Mouse (Mus musculus) urinary bladder, postnatal 4 days (tissue): Measurements from ENCODE around the gene Hoxb5.
A peak's percentile ranks its signal among the peaks of the same experiment; 100 is the strongest.

Experiments
- DNase-seq, 2 experiments: peaks; one replicate each; pipeline ENCODE4 v3.0.0; 2021 to 2022; ENCODE audit warnings: low spot score in 2 of 2

The Hoxb5 gene

DNA sequence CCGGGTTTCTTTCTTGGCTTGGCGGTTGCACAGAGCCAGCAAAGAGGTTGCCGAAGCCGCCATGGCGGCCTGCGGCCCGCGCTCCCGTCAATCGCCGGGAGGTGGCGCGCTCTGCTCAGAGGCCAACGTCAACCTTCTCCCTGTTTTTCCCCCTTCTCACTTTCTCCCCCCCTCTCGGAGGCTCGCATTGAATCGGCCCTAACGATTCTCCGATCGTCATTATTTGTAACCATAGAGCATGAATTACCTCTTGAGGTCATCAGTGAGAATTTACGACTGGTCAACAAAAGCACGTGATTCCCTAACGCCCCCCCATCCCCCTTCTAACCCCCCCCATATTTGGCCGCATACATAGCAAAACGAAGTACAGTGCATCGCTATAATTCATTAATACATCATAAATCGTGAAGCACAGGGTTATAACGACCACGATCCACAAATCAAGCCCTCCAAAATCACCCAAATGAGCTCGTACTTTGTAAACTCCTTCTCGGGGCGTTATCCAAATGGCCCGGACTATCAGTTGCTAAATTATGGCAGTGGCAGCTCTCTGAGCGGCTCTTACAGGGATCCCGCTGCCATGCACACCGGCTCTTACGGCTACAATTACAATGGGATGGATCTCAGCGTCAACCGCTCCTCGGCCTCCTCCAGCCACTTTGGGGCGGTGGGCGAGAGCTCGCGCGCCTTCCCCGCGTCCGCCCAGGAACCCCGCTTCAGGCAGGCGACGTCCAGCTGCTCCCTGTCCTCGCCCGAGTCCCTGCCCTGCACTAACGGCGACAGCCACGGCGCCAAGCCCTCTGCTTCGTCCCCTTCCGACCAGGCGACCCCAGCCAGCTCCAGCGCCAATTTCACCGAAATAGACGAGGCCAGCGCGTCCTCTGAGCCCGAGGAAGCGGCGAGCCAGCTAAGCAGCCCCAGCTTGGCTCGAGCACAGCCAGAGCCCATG is at the start of gene Hoxb5:
Hoxb5 (plus strand) TSS at position 186 of the 949 bp plus-strand sequence.
- peak in 1 of 2 experiments; percentile 80 for DNase-seq

GRCm38 (mm10) chr11:96254221-96254620 is 48.9 kb upstream of the Hoxb5 start:
- no peak for DNase-seq

- no peak for DNase-seq
Observed at GRCm38 (mm10) chr11:96255111-96255995, 47.8 kb upstream of the Hoxb5 start.

GRCm38 (mm10) chr11:96255996-96256445 is 47.1 kb upstream of the Hoxb5 start:
- no peak for DNase-seq

DNA sequence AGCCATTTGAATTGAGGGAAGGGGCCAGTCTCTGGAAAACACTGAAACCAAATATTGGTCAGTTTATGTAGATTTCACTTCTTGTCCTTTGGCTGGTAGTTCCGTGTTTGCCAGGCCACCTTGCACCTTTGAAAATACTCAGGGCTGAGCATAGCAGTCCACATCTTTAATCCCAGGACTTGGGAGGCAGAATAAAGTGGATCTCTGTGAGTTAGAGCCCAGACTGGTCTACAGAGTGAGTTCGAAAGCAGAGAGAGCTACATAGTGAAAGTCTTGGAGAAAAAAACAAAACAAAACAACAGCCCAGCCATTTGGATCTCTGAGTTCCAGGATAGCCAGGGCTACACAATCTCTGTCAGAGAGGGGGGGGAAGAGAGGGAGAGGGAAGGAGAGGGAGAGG is 46.0 kb upstream of the Hoxb5 start:
- no peak for DNase-seq

- DNase-seq, result no peak
Observed at GRCm38 (mm10) chr11:96259038-96259437, 44.1 kb upstream of the Hoxb5 start.

- no peak for DNase-seq
Observed at GRCm38 (mm10) chr11:96259511-96259910, 43.6 kb upstream of the Hoxb5 start.

DNA sequence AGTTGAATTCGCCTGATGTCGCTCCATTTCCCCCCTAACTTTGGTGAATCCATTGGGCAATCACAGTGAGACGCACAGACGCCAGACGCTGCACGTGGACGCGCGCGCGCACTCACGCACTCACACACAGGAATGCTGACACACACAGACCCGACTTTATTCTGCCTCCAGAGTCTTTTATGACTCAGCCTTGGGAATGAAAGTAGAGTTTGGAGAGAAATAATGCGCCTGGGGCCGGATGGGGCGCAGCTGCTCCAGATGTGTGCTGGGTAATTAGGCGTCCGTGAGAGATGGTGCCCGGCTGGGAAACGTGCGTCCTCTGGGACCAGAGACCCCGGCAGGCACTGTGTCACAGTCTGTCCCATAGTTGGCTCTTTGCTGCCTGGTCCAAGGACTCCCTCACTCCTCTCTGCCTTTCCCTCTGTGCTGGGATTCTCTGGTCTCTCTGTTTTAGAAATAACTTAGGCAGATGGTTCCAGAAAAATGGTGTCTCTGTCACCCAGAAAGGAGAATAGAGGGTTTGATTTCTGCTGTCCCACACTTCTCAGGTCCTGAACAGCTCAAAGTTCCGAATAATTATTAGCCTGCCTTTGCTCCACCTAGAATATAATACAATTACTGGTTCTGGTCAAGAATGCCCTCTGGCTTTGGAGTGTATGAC is 42.7 kb upstream of the Hoxb5 start:
- no peak for DNase-seq

GRCm38 (mm10) chr11:96261323-96261890 is 41.7 kb upstream of the Hoxb5 start:
- DNase-seq, result peak; percentile 70 to 76

GRCm38 (mm10) chr11:96262262-96262830 is 40.8 kb upstream of the Hoxb5 start:
- no peak for DNase-seq

- no peak for DNase-seq
Observed at GRCm38 (mm10) chr11:96263636-96264389, 39.3 kb upstream of the Hoxb5 start.

DNA sequence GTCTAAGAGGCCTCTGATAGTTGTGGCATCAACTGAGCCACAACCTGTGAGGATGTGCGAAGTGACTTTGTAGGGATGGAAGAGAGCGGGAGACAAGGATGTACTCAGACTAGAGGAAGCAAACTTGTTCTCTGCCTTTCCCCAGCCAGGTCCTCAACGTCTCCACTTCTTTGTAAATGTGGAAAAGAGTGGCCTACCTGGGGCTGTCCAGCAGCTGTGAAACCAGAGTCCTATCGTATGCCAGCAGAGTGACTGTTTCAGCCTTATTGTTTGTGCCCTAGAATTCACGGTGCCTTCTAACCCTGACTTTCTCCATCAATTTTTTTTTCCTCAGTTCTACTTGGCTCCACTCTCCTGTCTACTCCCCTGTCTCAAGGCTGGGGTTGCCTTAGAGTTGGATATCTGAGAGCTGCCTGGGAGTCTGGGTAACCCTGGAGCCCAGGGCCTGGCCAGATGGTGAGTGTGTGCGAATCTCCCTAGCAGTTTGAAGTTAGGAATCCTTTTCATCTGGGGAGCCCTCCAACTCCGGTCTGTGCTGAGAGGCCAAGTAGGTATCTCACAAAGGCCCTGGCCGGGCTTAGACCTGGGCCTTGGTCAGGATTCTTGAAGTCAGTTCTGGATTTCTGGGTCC is 38.6 kb upstream of the Hoxb5 start:
- DNase-seq, result no peak

- DNase-seq, result no peak
Observed at GRCm38 (mm10) chr11:96265954-96266353, 37.2 kb upstream of the Hoxb5 start.

- DNase-seq, result no peak
Observed at GRCm38 (mm10) chr11:96267021-96267920, 35.9 kb upstream of the Hoxb5 start.

DNA sequence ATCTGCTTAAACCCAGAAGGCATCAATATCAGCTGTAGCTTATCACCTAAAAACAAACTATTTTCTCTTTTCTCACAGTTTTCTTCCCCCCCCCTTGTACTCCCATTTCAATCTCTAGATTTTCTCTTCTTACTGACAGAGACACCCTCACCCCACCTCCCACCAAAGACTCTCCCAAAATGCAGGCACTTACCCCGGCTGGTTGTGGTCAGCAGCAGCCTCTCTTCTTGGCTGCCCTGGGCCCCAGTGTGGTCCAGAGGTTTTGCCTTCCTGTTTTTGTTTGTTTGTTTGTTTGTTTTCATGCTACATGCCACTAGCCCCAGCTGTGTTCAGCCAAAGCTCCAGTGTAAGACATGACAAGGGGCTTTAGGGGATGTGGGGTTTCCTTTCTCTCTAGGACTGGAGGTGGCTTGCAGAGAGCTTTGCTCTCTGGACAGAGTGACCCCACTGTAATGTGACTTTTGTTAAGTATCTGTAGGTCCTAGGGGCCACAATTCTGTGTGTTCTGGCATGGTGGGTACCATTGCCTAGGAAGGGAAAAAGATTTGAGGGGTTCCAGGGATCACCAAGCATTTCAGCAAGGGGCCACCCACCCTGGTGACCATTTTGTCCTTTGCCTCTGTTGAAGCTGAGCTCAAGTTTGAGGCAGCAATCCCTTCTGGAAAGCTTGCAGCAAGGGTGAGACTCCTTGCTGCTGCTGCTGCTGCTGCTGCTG is 34.9 kb upstream of the Hoxb5 start:
- DNase-seq, result no peak

DNA sequence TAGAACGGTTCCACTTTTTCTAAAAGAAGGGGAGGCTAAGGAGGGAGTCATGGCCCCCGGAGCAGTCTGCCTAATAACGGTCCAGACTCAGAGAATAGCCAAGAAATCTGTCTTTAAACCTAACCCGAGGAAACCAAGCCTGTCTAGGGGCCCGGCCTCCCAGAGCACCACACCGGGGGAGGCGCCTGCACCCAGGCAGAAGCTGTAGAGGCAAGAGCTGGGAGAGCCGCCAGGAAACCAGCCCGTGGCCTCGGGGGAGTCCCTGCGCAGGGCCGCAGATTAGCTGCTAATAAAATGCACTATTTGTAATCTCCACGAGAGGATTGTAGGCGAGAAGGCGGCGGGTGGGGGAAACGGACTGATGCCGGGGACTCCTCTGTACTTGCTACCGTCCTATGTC is 33.3 kb upstream of the Hoxb5 start:
- peak in 1 of 2 experiments; percentile 67 for DNase-seq

GRCm38 (mm10) chr11:96270996-96271540 is 32.1 kb upstream of the Hoxb5 start, which contains the start of gene Hoxb9:
Hoxb9 (plus strand) TSS chr11:96271457.
- no peak for DNase-seq

DNA sequence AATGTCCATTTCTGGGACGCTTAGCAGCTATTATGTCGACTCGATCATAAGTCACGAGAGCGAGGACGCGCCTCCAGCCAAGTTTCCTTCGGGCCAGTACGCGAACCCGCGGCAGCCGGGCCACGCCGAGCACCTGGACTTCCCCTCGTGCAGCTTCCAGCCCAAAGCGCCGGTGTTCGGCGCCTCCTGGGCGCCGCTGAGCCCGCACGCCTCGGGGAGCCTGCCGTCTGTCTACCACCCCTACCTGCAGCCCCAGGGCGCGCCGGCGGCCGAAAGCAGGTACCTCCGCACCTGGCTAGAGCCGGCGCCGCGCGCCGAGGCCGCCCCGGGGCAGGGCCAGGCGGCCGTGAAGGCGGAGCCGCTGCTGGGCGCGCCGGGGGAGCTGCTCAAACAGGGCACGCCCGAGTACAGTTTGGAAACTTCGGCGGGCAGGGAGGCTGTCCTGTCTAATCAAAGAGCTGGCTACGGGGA is 31.6 kb upstream of the Hoxb5 start:
- no peak for DNase-seq
